Mouse (Mus musculus) liver, embryonic 16.5 days (tissue): ENCODE results near the gene Agap1. TPM values are rescaled to one million over a fixed set of nuclear protein-coding genes. Genes with fewer than 3 reads are reported as not detected.
A peak's percentile ranks its signal among the peaks of the same experiment; 100 is the strongest.

Source experiments
- ATAC-seq: fragments of 200-750 bp; cut with Nextera tagmentation; 2 replicates; pipeline ENCODE4 v1.8.0; 2017; ENCODE audit warnings: low read depth, mild to moderate bottlenecking, moderate number of reproducible peaks, moderate library complexity
- H3K27ac ChIP-seq: fragments of 300-500 bp; sonication (generic); 2 replicates; pipeline ENCODE4 v1.5.1; 2014; ENCODE audit warnings: mild to moderate bottlenecking, low read length
- H3K27me3 ChIP-seq: fragments of 300-500 bp; sonication (generic); 2 replicates; pipeline ENCODE4 v1.6.1; 2014; ENCODE audit warnings: low read depth, low read length, mixed read lengths; ENCODE audit not compliant: control insufficient read depth, insufficient read depth
- H3K36me3 ChIP-seq: fragments of 300-500 bp; sonication (generic); 2 replicates; pipeline ENCODE4 v1.6.1; 2014; ENCODE audit warnings: mild to moderate bottlenecking; ENCODE audit not compliant: control insufficient read depth, insufficient read depth
- H3K4me1 ChIP-seq: fragments of 300-500 bp; sonication (generic); 2 replicates; pipeline ENCODE4 v1.6.1; 2014; ENCODE audit warnings: low read depth, low read length, mixed read lengths; ENCODE audit not compliant: control insufficient read depth
- H3K4me2 ChIP-seq: fragments of 300-500 bp; sonication (generic); 2 replicates; pipeline ENCODE4 v1.6.1; 2014; ENCODE audit warnings: low read depth, low read length, mixed read lengths
- H3K4me3 ChIP-seq: fragments of 300-500 bp; sonication (generic); 2 replicates; pipeline ENCODE4 v1.5.1; 2014; ENCODE audit warnings: low read depth, mild to moderate bottlenecking, low read length
- H3K9ac ChIP-seq: fragments of 300-500 bp; sonication (generic); 2 replicates; pipeline ENCODE4 v1.6.1; 2014; ENCODE audit warnings: low read depth, low read length
- H3K9me3 ChIP-seq: fragments of 300-500 bp; sonication (generic); replicated peaks from 2 replicates; pipeline ENCODE4 v1.6.1; 2016; ENCODE audit warnings: low read length; ENCODE audit not compliant: control insufficient read depth
- WGBS: fragments of 180-500 bp; shearing (Covaris S2); extraction: QIAGEN DNeasy Blood & Tissue Kit; methylation state at CpG from one replicate; pipeline ENCODE4 v1.1.7; 2014; ENCODE audit not compliant: insufficient replicate concordance; 5-methylcytosine and 5-hydroxymethylcytosine counted together
- polyA plus RNA-seq: library from polyadenylated mRNA; unstranded; fragments of >200 nt; fragmentation: Nextera tagmentation; extraction: Ambion mirVana; gene quantifications from 2 replicates; pipeline ENCODE4 v1.2.1, GENCODE M21; 2015

Agap1 gene
- polyA plus RNA-seq, 1 experiment from 2014 or later = 1.1 TPM

DNA sequence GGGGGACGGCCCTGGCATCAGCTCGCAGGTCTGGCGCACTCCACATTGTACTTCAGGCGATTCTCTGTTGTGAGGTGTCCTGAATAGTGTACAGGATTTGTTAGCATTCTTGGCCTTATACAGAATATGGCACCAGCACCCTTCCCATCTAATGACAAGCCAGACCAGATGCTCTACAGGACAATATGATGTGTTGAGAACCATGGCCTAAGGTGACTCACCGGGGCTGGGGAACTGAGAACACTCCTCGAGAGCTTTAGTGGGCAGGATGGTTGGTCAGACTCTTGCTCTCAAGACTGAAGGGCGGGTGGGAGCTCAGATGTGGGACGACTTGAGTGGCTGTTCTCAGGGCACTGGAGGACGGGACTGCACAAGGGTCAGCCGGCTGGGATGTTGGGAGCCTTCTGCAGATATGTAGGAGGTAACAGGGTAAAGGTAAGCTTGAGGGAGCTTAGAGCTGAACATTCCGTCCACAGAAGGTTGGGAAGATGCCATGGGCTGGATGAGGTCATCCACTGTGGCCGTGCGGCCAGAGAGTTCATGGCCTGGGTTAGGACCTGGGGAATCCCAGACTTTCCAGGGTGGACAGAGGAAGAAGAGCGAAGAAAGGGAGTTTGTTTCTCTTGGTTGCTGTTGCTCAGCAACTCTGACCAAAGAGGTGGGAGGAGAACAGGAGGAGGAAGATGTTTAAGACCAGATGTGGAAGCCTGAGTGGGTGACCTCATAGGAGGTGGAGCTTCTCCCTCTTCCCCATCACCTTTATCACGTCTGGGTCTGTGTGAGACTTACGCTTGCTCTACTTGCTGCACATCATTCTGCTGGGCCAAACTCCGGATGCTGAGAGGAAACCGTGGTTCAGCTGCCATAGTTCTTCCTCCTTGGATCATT is 100.6 kb downstream of the Agap1 start:
- no peaks in the 10 kb centered on the region for H3K36me3 ChIP-seq
- H3K27me3 ChIP-seq = no peaks in the 10 kb centered on the region
- no peaks in the 10 kb centered on the region for H3K9me3 ChIP-seq
- WGBS = 59% methylated on average over 18 of the region's 18 CpGs
- H3K4me3 ChIP-seq = no peak overlapping the region
- H3K4me2 ChIP-seq = no peak overlapping the region
- H3K27ac ChIP-seq = no peak overlapping the region
- ATAC-seq = no peak
- H3K4me1 ChIP-seq = peaks cover 3% of the 10 kb centered on the region; the same call in 1 of the 2 replicates
- no peak overlapping the region for H3K9ac ChIP-seq

DNA sequence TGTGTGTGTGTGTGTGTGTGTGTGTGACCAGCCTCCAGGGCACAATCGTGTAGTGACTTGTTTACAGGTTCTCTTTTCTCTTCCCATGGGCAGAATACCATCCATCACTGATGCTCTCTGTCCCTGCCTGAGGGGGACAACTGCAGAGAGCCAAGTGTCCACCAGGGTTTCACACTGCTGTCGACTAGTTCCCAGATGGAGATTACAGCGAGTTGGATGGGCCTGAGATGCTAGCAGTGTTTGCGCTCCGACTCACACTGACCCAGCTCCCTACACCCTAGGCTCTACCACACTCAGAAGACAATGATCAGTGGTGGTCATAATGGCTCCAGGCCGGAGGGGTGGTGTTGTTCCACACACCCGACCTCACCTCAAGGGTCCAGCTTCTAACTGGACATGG is 101.4 kb downstream of the Agap1 start:
- no peak overlapping the region for H3K27ac ChIP-seq

DNA sequence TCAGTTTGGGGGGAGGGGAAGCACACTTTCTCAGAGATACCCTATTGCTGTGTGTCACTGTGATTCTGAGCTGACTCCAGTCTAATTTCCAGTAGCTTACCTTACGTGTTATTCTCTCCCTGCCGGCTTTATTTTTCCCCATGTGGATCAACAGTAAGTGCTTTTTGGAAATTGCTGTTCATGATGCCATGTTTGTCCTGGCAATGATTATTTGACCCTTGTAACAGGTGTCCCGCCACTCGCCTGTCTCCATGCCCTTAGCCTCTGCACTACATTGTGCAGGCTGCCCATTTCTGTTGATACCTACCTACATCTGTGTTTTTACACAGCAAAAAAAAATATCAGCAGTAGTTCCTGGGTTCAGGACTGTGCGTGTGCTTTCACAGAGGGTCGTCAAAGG is 102.8 kb downstream of the Agap1 start:
- Histone ChIP-seq H3K4me1 (peaks cover 3% of the 10 kb centered on the region; the same call in 1 of the 2 replicates), H3K27me3 (no peaks in the 10 kb centered on the region), H3K36me3 (no peaks in the 10 kb centered on the region), H3K9me3 (no peaks in the 10 kb centered on the region), H3K9ac (no peak overlapping the region), H3K27ac (no peak overlapping the region), H3K4me2 (no peak overlapping the region), H3K4me3 (no peak overlapping the region)
- 62% methylated on average over 6 of the region's 6 CpGs for WGBS
- no peak for ATAC-seq

More for the DNA sequence above, 101.4 kb downstream of the Agap1 start:
- H3K4me3 ChIP-seq = no peak overlapping the region
- peaks cover 3% of the 10 kb centered on the region; the same call in 1 of the 2 replicates for H3K4me1 ChIP-seq
- H3K4me2 ChIP-seq = no peak overlapping the region
- no peaks in the 10 kb centered on the region for H3K9me3 ChIP-seq
- H3K36me3 ChIP-seq = no peaks in the 10 kb centered on the region
- no peak for ATAC-seq
- 64% methylated on average over 7 of the region's 7 CpGs for WGBS
- no peaks in the 10 kb centered on the region for H3K27me3 ChIP-seq
- H3K9ac ChIP-seq = no peak overlapping the region

DNA sequence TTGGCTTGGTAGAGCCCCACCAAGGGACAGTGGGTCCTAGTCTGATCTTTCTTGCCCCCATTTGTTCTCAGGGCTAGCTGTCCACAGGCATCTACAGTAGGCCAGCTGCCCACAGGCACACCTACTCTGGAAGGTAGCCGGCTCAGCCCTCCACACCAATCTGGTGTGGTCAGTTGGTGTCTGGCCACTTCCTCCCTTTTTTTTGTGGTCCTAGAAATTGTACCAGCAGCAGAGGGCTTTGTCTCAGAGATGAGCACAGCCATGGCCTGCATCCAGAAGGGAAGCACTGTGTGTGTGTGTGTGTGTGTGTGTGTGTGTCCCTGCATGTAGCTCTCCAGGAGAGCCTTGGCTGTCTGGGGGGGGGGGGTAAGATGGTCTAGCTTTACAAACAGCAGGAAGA is 103.5 kb downstream of the Agap1 start:
- Histone ChIP-seq H3K4me2 (no peak overlapping the region), H3K36me3 (no peaks in the 10 kb centered on the region), H3K9me3 (no peaks in the 10 kb centered on the region), H3K9ac (no peak overlapping the region), H3K4me3 (no peak overlapping the region), H3K27ac (no peak overlapping the region), H3K27me3 (no peaks in the 10 kb centered on the region), H3K4me1 (peaks cover 3% of the 10 kb centered on the region; the same call in 1 of the 2 replicates)
- WGBS = 23% methylated on average over 1 of the region's 1 CpGs
- ATAC-seq = no peak

DNA sequence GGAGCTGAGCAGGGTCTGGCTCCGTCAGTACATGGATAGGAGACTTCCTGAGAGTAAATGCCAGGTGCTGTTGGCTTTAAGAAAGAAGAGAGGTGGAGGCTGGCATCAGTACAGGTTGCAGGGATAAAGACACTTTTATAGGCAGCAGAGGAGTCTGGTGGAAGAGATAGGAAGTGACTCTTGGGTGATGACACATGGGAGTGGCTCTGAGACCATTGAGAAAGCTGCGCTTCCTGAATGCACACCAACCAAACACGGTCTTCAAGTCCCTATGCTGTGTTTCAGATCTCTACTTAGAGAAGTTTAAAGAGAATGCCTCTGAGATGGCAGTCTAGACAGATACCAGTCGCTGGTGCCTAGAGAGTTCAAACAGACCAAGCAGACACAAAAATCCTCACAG is 108.8 kb downstream of the Agap1 start:
- WGBS = 44% methylated on average over 4 of the region's 4 CpGs
- Histone ChIP-seq H3K27ac (no peak overlapping the region), H3K36me3 (no peaks in the 10 kb centered on the region), H3K27me3 (no peaks in the 10 kb centered on the region), H3K9ac (no peak overlapping the region), H3K4me1 (no peaks in the 10 kb centered on the region), H3K9me3 (no peaks in the 10 kb centered on the region), H3K4me2 (no peak overlapping the region), H3K4me3 (peak overlapping the region; percentile 6; the same call in 1 of the 2 replicates)
- ATAC-seq = no peak

DNA sequence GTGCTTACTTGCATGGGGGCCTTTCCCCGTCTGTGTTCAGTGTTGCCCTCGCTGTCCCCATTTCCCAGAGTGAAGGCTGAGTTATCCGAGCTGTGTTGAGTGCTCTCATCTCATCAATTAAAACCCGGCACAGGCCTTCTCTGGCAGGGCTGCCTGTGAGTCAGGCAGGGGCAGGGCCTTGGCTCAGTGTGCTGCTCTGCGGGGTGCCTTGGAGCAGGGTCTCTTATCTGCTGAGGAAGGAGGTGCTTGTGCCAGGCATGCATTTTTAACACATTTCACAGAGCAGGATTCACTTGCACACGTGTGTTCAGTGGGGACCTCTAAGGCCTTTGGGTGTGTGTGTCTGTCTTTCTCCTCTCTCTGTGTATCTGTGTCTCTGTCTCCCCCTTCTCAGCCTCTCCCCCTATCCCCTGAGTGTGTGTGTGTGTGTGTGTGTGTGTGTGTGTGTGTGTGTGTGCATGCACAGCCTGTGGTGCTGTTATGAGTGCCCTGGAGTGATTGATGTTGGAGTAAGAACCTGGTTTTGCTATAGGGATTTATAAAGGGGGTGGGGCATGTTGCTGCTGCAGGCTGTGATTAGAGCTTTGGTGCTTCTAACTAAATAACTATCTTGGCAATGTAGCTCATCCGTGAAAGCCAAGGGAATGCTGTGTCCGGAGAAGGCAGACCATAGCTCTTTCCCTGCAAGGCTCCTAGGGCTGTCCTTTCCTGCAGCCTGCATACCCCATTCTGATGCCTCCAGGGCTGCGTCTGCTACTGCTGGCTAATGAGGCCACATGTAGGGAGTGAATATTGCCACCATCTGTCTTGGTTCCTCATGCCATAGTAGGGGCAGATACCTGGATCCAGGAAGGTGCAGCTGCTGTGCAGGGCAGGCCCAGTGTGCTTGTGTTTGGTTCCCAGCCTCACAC is 112.2 kb downstream of the Agap1 start:
- ATAC-seq = no peak
- Histone ChIP-seq H3K27me3 (no peaks in the 10 kb centered on the region), H3K4me2 (no peak overlapping the region)

DNA sequence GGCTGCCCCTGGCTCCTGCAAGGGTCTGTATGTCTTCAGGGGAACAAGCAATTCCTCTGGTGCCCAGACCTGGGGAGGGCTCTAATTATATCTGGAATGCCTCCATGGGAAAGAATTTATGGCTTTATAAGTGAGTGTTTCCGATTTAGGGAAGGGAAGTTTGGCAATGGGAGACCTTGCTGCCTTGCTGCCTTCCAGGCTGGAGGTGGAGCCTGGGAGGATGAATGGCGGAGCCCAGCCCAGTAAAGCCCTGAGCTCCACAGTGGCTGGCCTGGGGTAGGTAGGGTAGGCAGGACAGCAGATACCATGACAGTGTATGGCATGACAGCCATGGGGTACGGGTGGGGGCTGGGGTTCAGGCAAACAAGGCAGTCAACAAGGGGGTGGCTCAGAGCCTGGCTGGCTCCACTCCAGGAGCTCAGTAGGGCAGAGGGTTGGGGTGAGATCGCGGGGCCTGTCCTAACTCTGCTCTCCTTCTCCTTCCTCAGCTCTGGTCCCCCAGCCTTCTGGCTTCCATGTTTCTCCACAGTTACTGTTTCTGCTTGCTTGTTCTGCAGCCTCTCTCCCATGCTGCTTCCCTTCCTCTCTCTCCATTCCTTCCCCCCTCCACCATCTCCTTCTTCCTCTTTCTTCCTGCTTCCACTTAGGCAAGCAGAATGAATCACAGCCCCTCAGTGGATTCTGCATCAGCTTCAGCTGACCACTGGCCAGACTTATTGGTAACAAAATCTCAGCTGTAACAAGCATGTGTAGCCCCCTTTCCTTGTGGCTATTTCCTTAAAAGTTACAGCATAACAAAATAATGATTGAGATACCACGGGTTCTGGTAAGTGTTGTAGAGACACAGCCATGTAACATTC is 114.2 kb downstream of the Agap1 start:
- H3K9me3 ChIP-seq = no peaks in the 10 kb centered on the region
- H3K9ac ChIP-seq = no peak overlapping the region
- H3K4me3 ChIP-seq = no peak overlapping the region
- H3K27me3 ChIP-seq = no peaks in the 10 kb centered on the region
- H3K4me2 ChIP-seq = no peak overlapping the region
- 56% methylated on average over 6 of the region's 6 CpGs for WGBS
- H3K4me1 ChIP-seq = no peaks in the 10 kb centered on the region
- no peak overlapping the region for H3K27ac ChIP-seq
- 0 out of 2 replicates have a peak, but pooled peaks have one; percentile 24 for ATAC-seq
- H3K36me3 ChIP-seq = no peaks in the 10 kb centered on the region

More for the DNA sequence above, 112.2 kb downstream of the Agap1 start:
- Histone ChIP-seq H3K36me3 (no peaks in the 10 kb centered on the region), H3K9ac (no peak overlapping the region), H3K4me3 (no peak overlapping the region), H3K27ac (no peak overlapping the region), H3K4me1 (no peaks in the 10 kb centered on the region), H3K9me3 (no peaks in the 10 kb centered on the region)
- 53% methylated on average over 9 of the region's 9 CpGs for WGBS

DNA sequence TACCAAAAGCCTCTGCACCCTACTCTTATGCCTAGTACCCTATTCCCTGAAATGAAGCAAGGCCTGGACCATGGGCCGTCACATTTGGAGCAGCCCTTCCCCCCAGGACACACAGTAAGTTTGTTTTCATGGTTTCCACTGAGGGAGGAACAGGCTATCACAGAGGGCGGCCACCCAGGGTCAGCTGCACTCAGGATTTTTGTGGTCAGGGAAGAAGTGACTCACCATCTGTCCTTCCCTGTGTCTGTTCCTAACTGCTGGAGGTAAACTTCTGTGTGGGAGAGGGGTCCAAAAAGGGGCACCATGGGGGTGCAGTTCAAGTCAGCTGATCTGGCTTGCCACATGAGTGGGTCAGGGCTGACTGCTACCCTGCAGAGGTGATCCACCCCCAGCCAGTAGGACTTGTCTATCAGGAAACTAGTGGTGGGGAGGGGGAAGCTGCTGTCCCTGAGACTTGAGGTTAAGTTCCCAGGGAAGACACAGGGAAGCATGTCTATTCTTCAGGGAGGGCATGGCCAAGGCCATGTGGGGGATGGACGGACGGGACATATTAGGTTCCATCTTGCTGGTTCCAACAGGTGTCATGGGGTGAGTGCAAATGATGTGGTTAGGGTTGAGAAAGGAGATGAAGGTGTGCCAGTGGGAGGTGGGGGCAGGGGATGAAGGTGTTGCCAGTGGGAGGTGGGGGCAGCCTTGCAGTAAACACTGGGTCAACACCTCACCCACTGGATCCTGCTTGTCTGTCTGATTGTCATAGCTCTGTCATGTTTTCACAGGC is 116.1 kb downstream of the Agap1 start:
- no peak overlapping the region for H3K27ac ChIP-seq
- H3K36me3 ChIP-seq = no peaks in the 10 kb centered on the region
- ATAC-seq = no peak
- no peaks in the 10 kb centered on the region for H3K27me3 ChIP-seq
- no peaks in the 10 kb centered on the region; the same call in 1 of the 2 replicates for H3K4me1 ChIP-seq
- WGBS = 56% methylated on average over 4 of the region's 4 CpGs
- no peaks in the 10 kb centered on the region for H3K9me3 ChIP-seq
- H3K4me2 ChIP-seq = no peak overlapping the region
- H3K4me3 ChIP-seq = no peak overlapping the region
- H3K9ac ChIP-seq = no peak overlapping the region
